Mouse (Mus musculus) bone marrow, adult 2 months (tissue): ENCODE measurements around the gene Kctd10.

Experiments
- CTCF ChIP-seq: fragments of 200-500 bp; IDR thresholded peaks from 2 replicates; pipeline ENCODE4 v1.5.1; 2011; ENCODE audit warnings: low read length, control low read depth; ENCODE audit not compliant: control insufficient read depth, insufficient read depth
- POLR2A ChIP-seq: fragments of 200-500 bp; IDR thresholded peaks from 2 replicates; pipeline ENCODE4 v1.6.1; 2011; ENCODE audit warnings: low read depth, mild to moderate bottlenecking, control low read depth, low read length, borderline replicate concordance; ENCODE audit not compliant: control insufficient read depth

DNA sequence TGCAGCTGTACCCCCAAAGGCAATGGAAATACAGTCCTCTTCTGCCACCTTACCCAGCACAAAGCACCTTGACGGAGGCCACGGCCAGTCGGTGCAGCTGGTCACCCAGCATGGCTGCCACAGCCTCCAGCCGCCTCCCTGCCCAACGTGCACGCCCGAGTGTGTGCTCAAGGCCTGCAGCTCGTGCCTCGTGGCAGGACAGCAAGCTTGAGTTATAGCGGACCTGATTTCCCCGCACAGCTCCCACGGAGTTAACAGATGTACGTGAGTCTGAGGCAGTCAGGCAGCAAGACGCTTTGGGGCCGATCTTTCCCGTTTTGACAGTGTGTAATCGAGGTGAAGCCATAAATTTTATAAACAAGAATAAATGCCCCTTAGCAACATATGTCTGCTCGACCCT lies 48.3 kb upstream of the Kctd10 start:
- no peak for TF ChIP-seq CTCF
- TF ChIP-seq POLR2A: no peak
